Mouse (Mus musculus) megakaryocyte, embryonic 14.5 days (primary cell): ENCODE measurements around the gene Topaz1. TPM values are rescaled to one million over a fixed set of nuclear protein-coding genes. Genes with fewer than 3 reads are reported as not detected.

Experiments used
- H3K27me3 ChIP-seq: replicated peaks from 2 replicates; pipeline ENCODE3; 2012; ENCODE audit warnings: inconsistent platforms
- H3K36me3 ChIP-seq: replicated peaks from 2 replicates; pipeline ENCODE3; 2012; ENCODE audit warnings: low read length, inconsistent platforms, mixed read lengths
- H3K4me1 ChIP-seq: 2 replicates; pipeline ENCODE4 v1.6.1; 2012; ENCODE audit warnings: inconsistent platforms
- H3K4me3 ChIP-seq: replicated peaks from 2 replicates; pipeline ENCODE3; 2012; ENCODE audit warnings: moderate library complexity, mild to moderate bottlenecking, inconsistent platforms
- H3K9me3 ChIP-seq: 2 replicates; pipeline ENCODE4 v1.6.1; 2012; ENCODE audit warnings: inconsistent platforms
- FLI1 ChIP-seq: IDR thresholded peaks from 2 replicates; pipeline ENCODE4 v1.6.1; 2012; ENCODE audit warnings: low read length, inconsistent platforms, mixed read lengths
- GATA1 ChIP-seq: IDR thresholded peaks from 3 replicates; pipeline ENCODE4 v1.6.1; 2012; ENCODE audit warnings: mixed read lengths, low read length, inconsistent platforms, borderline replicate concordance
- polyA plus RNA-seq: library from polyadenylated mRNA; stranded (reverse); fragments of >175 nt; gene quantifications from 2 replicates; pipeline ENCODE4 v1.2.3, GENCODE M21; 2012; ENCODE audit warnings: low replicate concordance; ENCODE audit not compliant: insufficient read depth

The Topaz1 gene
- not detected in 2 replicates for polyA plus RNA-seq

DNA sequence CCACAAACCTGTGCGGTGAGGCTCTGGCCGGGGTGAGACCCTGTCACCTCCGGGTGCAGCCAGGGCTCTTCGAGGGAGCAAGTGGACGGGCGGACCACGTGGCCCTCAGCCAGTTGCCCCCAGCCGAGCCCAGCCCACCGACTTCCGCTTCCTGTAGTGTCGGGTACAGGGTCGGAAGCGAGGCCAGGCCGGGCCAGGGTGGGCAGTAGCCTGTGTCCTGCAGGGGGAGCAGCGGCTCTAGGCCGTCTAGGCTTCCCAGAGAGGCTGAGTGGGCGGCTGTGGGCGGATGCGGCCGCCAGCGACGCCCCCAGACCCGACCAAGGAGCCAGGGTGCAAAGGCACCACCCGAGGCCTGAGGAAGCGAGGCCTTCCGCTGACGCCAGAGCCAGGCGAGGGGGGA lies at the start of gene Topaz1:
Topaz1 (plus strand) TSS at position 287 of the 400 bp plus-strand sequence.
- Histone ChIP-seq H3K36me3 (no peaks in the 10 kb centered on the region), H3K4me3 (no peak within 1 kb of the TSS), H3K27me3 (peaks cover 4% of the 10 kb centered on the region), H3K4me1 (no peaks in the 10 kb centered on the region), H3K9me3 (peaks cover 14% of the 10 kb centered on the region)
- TF ChIP-seq FLI1: no peak
- TF ChIP-seq GATA1: no peak

- Histone ChIP-seq H3K36me3 (no peaks in the 10 kb centered on the region), H3K4me1 (no peaks in the 10 kb centered on the region), H3K4me3 (no peak overlapping the region), H3K9me3 (no peaks in the 10 kb centered on the region), H3K27me3 (peaks cover 6% of the 10 kb centered on the region)
- TF ChIP-seq GATA1: no peak
- TF ChIP-seq FLI1: no peak
These were observed 45.3 kb upstream of the Topaz1 start for GRCm38 (mm10) chr9:122701817-122702216.

GRCm38 (mm10) chr9:122713836-122714235 lies 33.3 kb upstream of the Topaz1 start:
- no peak overlapping the region for H3K4me3 ChIP-seq
- no peaks in the 10 kb centered on the region for H3K4me1 ChIP-seq
- TF ChIP-seq GATA1 (no peak), FLI1 (no peak)
- H3K36me3 ChIP-seq: no peaks in the 10 kb centered on the region
- H3K27me3 ChIP-seq: peaks cover 24% of the 10 kb centered on the region
- no peaks in the 10 kb centered on the region for H3K9me3 ChIP-seq

GRCm38 (mm10) chr9:122715046-122715445 lies 32.1 kb upstream of the Topaz1 start:
- Histone ChIP-seq H3K9me3 (no peaks in the 10 kb centered on the region), H3K27me3 (peaks cover 29% of the 10 kb centered on the region), H3K4me1 (no peaks in the 10 kb centered on the region), H3K36me3 (no peaks in the 10 kb centered on the region), H3K4me3 (no peak overlapping the region)
- TF ChIP-seq FLI1: no peak
- no peak for TF ChIP-seq GATA1

DNA sequence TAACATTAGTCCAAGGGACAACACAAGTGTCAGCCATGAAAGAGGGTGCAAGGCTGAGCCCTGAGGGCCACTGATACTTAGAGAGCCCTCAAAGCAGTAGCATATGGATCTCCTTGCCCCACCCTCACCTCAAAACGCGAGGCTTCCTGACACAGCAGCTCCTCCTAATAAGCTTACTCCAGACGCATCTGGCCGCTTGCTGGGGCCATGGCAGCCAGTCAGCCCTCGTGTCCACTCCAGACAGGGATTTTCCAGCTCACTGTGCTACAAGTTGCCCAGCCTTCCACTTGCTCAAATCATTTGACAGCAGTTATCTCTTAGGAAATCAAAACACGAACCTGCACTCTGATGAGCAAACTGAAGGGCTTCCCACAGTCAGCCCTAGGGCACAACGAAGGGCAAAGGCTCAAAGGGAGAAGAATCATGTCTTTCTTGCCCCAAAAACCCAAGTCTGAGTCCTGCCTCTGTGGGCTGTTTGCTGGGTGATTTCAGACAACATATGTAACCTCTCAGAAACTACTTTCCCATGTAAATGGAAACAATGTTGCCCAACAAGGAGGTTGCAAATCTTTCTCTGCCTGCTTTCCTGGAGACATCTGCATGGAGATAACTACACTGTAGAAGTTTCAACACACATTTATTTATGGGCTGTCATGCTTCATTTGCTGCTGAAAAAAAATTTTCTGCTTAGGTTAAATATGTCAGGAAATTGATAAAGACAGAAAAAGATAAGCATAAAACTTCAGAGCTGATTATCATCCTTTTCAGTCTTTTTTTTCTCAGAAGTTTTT lies 30.8 kb upstream of the Topaz1 start:
- H3K4me1 ChIP-seq: no peaks in the 10 kb centered on the region
- no peak overlapping the region for H3K4me3 ChIP-seq
- peaks cover 29% of the 10 kb centered on the region for H3K27me3 ChIP-seq
- no peak for TF ChIP-seq GATA1
- TF ChIP-seq FLI1: no peak
- no peaks in the 10 kb centered on the region for H3K36me3 ChIP-seq
- H3K9me3 ChIP-seq: no peaks in the 10 kb centered on the region

GRCm38 (mm10) chr9:122722296-122722695 lies 24.9 kb upstream of the Topaz1 start:
- H3K36me3 ChIP-seq: no peaks in the 10 kb centered on the region
- peaks cover 47% of the 10 kb centered on the region for H3K27me3 ChIP-seq
- H3K4me3 ChIP-seq: no peak overlapping the region
- H3K9me3 ChIP-seq: peaks cover 4% of the 10 kb centered on the region; the same call in 1 of the 2 replicates
- TF ChIP-seq GATA1 (no peak), FLI1 (no peak)
- no peaks in the 10 kb centered on the region for H3K4me1 ChIP-seq

GRCm38 (mm10) chr9:122725046-122725765 lies 21.9 kb upstream of the Topaz1 start:
- peaks cover 42% of the 10 kb centered on the region for H3K27me3 ChIP-seq
- no peaks in the 10 kb centered on the region for H3K36me3 ChIP-seq
- peaks cover 4% of the 10 kb centered on the region; the same call in 1 of the 2 replicates for H3K9me3 ChIP-seq
- peaks cover 3% of the 10 kb centered on the region; the same call in 1 of the 2 replicates for H3K4me1 ChIP-seq
- H3K4me3 ChIP-seq: no peak overlapping the region
- no peak for TF ChIP-seq GATA1
- no peak for TF ChIP-seq FLI1

DNA sequence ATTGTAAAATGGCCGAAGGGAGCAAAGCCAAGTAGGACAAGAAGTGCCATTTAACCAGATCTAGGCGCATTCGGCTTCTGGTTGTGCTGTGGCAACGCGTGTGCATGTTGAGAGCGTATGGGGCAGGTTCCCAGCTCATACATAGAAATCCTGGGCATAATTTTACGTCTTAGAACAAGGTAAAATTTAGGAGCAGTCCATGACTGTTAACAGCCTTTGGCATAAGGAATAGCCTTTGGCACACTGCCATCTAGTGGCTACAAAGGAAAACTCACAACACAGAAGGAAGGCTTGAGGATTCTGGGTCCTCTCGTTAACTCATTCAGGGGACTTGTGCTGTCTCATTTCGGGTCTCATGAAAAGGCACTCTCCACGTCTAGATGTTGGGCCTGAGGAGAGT lies 17.6 kb upstream of the Topaz1 start:
- Histone ChIP-seq H3K4me3 (no peak overlapping the region), H3K27me3 (peaks cover 40% of the 10 kb centered on the region), H3K36me3 (no peaks in the 10 kb centered on the region)

GRCm38 (mm10) chr9:122732126-122732810 lies 14.9 kb upstream of the Topaz1 start:
- Histone ChIP-seq H3K9me3 (no peaks in the 10 kb centered on the region), H3K4me1 (peaks cover 5% of the 10 kb centered on the region; the same call in 1 of the 2 replicates), H3K36me3 (no peaks in the 10 kb centered on the region), H3K27me3 (peaks cover 32% of the 10 kb centered on the region), H3K4me3 (no peak overlapping the region)
- TF ChIP-seq GATA1 (no peak), FLI1 (no peak)

More for the DNA sequence above, 17.6 kb upstream of the Topaz1 start:
- Histone ChIP-seq H3K9me3 (no peaks in the 10 kb centered on the region), H3K4me1 (peaks cover 3% of the 10 kb centered on the region; the same call in 1 of the 2 replicates)
- TF ChIP-seq GATA1: no peak
- no peak for TF ChIP-seq FLI1

- peaks cover 28% of the 10 kb centered on the region for H3K27me3 ChIP-seq
- H3K36me3 ChIP-seq: no peaks in the 10 kb centered on the region
- no peaks in the 10 kb centered on the region for H3K9me3 ChIP-seq
- no peak overlapping the region for H3K4me3 ChIP-seq
- no peak for TF ChIP-seq GATA1
- no peak for TF ChIP-seq FLI1
- H3K4me1 ChIP-seq: peaks cover 5% of the 10 kb centered on the region; the same call in 1 of the 2 replicates
These were observed 13.9 kb upstream of the Topaz1 start for GRCm38 (mm10) chr9:122733222-122733621.
